Mouse (Mus musculus) cerebellum, adult 2 months (tissue): Measurements from ENCODE around the gene Slc9a3r2. TPM values are rescaled to one million over a fixed set of nuclear protein-coding genes. Genes with fewer than 3 reads are reported as not detected.

Source experiments
- DNase-seq, 2 experiments: peaks; one replicate each; pipeline ENCODE4 v3.0.0; 2021
- H3K27ac ChIP-seq: fragments of 200-500 bp; 2 replicates; pipeline ENCODE4 v1.5.1; 2012; ENCODE audit warnings: low read length, control low read depth, inconsistent platforms; ENCODE audit not compliant: insufficient read depth
- H3K27me3 ChIP-seq: fragments of 200-500 bp; 2 replicates; pipeline ENCODE4 v1.6.1; 2012; ENCODE audit warnings: inconsistent platforms, mild to moderate bottlenecking, low read length, moderate library complexity; ENCODE audit not compliant: control insufficient read depth, insufficient read depth
- H3K4me1 ChIP-seq: fragments of 200-500 bp; 2 replicates; pipeline ENCODE4 v1.6.1; 2011; ENCODE audit warnings: low read length; ENCODE audit not compliant: control insufficient read depth, insufficient read depth
- H3K4me3 ChIP-seq: fragments of 200-500 bp; replicated peaks from 2 replicates; pipeline ENCODE3; 2011; ENCODE audit warnings: mild to moderate bottlenecking, low read depth, low read length, control low read depth; ENCODE audit not compliant: insufficient read depth
- CTCF ChIP-seq: fragments of 200-500 bp; IDR thresholded peaks from 2 replicates; pipeline ENCODE4 v1.5.1; 2011; ENCODE audit warnings: low read depth, mild to moderate bottlenecking, control low read depth, low read length, moderate library complexity, borderline replicate concordance; ENCODE audit not compliant: insufficient read depth
- POLR2A ChIP-seq: fragments of 200-500 bp; IDR thresholded peaks from 2 replicates; pipeline ENCODE4 v1.6.1; 2011; ENCODE audit warnings: low read length, control low read depth, borderline replicate concordance; ENCODE audit not compliant: insufficient read depth
- WGBS: fragments of 180-500 bp; shearing (Covaris S2); methylation state at CpG from one replicate; pipeline ENCODE4 v1.1.7; 2018; 5-methylcytosine and 5-hydroxymethylcytosine counted together
- polyA plus RNA-seq: library from polyadenylated mRNA; depleted of rRNA; stranded (reverse); fragments of >200 nt; gene quantifications from 2 replicates; pipeline ENCODE4 v1.2.3, GENCODE M21; 2012

The Slc9a3r2 gene
- polyA plus RNA-seq, 1 experiment: 140 TPM

DNA sequence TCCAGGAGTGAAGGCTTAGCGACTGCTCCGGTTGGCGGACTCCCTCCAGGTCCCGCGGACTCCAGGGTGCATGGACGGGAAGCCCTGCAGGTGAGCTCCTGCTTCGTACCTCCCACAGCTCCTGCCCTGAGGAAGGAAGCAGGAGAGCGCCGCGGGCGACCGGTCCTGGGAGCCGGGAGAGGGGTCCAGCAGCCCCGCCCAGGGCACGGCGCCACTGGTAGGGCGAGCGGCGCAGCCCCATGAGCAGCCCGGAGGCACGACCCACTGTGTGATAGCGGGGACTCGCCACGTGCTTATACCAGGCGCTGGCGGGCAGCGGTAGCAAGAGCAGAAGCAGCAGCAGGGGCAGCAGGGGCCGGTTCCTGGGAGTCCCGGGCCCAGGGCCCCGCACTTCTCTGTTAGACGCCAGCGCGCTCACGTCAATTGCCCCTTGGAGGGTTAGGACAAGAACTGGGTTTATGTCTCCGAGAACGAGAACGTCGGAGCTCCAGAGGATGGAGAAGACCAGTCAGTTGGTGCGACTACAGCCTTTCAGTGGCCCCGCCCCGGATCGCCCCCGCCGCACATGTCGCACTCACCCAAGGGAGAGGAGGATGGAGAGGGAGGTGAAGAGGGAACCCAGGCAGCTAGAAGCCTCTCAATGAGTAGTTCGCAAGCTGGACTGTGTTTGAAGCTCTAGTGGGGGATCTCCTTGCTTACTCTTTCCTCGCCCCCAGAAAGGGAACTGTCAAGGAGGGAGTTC is 8.1 kb upstream of the Slc9a3r2 start, which contains the start of gene Npw:
Npw (minus strand) TSS at position 441 of the 742 bp plus-strand sequence.
- WGBS: 5% methylated on average over 47 of the region's 47 CpGs
- TF ChIP-seq POLR2A (no peak), CTCF (no peak)
- H3K27me3 ChIP-seq: no peaks in the 10 kb centered on the region; the same call in 1 of the 2 replicates
- no peaks in the 10 kb centered on the region for H3K4me1 ChIP-seq
- no peak within 1 kb of the TSS for H3K27ac ChIP-seq
- H3K4me3 ChIP-seq: no peak within 1 kb of the TSS
- no peak for DNase-seq

DNA sequence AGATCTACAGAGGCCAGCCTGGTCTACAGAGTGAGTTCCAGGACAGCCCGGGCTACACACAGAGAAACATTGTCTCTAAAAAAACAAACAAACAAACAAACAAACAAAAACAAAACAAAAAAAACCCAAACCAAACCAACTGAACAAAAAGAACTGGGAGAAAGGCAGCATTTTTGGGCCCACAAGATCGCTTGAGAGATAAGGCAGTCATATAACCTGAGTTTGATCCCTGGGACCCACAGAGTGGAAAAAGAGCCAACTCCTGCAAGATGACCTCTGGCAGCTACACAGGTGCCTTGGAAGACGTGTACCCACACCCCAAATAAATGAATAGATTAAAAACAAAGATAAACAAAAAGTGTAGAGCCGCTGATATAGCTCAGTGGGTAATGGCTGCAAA is 4.8 kb upstream of the Slc9a3r2 start:
- TF ChIP-seq POLR2A: no peak
- no peak for TF ChIP-seq CTCF
- DNase-seq: no peak
- 87% methylated on average over 4 of the region's 4 CpGs for WGBS
- Histone ChIP-seq H3K4me1 (peaks cover 5% of the 10 kb centered on the region; the same call in 1 of the 2 replicates), H3K27me3 (no peaks in the 10 kb centered on the region; the same call in 1 of the 2 replicates), H3K4me3 (no peak overlapping the region), H3K27ac (no peak overlapping the region)

DNA sequence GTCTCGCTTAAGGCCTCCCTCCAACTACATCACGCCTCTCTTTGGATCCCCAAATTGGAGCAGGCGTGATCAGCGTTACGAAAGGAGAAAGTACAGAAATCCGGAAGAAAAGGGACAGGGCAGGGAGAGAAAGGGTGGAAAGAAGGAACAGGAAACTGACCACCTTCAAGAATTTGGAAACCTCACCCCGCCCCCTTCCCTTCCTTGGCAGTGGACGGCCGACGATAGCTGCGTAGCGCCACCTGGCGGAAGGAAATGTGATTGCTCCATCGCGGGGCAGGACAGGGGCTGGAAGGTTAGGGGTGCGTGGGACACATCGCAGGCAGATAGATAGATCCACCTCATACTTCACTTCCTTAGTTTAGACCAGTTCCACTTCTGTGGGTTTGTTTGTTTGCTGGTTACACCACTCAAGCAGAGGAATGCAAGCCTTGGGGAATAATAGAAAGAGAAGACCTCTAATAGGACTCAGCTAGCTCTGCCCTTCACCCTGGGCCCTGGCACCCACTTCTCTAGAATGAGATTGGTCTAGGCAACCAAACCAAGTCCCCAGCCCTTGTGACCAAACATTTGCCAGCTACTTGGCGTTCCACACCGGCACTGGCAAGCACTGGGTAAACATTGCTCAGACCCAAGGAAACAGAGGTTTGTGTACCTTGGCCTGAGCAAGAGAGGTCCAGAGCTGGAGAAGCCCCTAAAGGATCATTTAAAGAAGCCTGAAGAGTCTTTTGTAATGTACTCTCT is 4.0 kb upstream of the Slc9a3r2 start:
- Histone ChIP-seq H3K4me1 (peaks cover 5% of the 10 kb centered on the region; the same call in 1 of the 2 replicates), H3K27me3 (no peaks in the 10 kb centered on the region; the same call in 1 of the 2 replicates), H3K4me3 (peak overlapping the region; percentile 11), H3K27ac (no peak overlapping the region)
- WGBS: 5% methylated on average over 19 of the region's 19 CpGs
- TF ChIP-seq POLR2A (no peak), CTCF (peak; percentile 95)
- peak; percentile 68 to 79 for DNase-seq

DNA sequence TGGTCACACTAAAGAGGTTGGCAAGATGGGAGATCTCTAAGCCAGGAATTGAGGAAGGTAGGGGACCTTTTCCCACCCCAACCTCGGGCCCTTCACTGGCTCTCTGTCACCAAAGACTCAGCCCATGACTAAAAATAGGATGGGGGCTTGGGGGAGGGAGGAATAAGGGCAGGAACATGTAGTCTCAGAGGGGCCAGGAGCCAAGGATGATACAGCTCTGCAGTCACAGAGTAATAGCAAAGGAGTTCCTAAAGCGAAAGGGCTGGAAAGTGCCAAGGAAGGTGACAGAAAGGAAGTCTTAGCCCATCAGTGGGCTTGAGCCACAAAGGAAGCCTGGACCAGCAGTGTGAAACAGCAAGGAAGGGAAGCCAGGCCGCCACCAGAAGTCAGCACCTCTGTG is 1.7 kb upstream of the Slc9a3r2 start:
- no peak for TF ChIP-seq CTCF
- no peak for TF ChIP-seq POLR2A
- no peak overlapping the region for H3K4me3 ChIP-seq
- peaks cover 14% of the 10 kb centered on the region for H3K4me1 ChIP-seq
- H3K27me3 ChIP-seq: no peaks in the 10 kb centered on the region
- no peak overlapping the region for H3K27ac ChIP-seq
- 65% methylated on average over 3 of the region's 3 CpGs for WGBS
- DNase-seq: no peak

DNA sequence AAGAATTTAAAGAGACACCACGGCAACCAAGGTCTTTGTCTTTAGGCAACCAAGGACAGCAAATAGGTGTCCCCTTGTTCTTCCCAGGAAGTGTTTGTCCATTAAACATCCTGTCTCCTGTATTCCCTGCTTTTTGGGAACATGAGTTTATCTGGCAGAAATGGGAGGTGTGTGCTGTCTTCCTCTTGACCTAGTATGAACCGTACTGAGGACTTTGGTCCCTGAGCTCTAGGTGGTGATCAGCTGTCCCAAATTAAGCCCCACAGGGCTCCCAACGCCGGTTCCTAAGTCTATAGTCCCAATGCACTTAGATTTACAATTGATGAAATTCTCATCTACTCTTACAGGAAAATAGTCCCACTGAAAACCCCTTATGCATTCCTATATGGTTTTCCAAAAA is 639 bp upstream of the Slc9a3r2 start:
- WGBS: 53% methylated on average over 4 of the region's 4 CpGs
- Histone ChIP-seq H3K27me3 (no peaks in the 10 kb centered on the region), H3K4me3 (peak overlapping the region; percentile 70), H3K27ac (peak overlapping the region; percentile 79), H3K4me1 (peaks cover 15% of the 10 kb centered on the region)
- no peak for TF ChIP-seq POLR2A
- no peak for TF ChIP-seq CTCF
- no peak for DNase-seq

DNA sequence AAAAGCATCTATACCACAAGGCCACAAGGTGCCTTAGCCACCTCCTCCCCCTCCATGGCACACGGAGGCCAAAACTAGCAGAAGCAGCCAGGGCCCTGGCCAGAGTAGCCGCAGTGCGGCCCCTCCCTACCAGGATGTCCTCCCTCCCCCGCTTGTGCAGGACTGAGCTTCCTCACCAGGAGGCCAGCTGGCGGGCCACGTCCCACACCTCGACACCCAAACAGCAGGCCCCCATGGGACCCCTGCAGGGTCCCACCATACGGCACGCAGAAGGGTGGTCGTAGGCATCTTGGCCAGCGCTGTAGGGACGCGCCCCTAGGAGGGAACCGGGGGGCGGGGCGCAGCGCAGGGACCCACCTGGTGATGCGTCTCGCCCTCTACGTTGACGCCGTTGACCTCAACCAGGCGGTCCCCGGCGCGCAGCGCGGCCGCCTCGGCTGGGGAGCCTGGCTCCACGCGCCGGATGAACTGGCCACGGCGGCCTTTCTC is 502 bp downstream of the Slc9a3r2 start:
- no peaks in the 10 kb centered on the region for H3K27me3 ChIP-seq
- peak; percentile 80 for DNase-seq
- H3K4me1 ChIP-seq: peaks cover 22% of the 10 kb centered on the region
- under 1% methylated on average over 35 of the region's 35 CpGs for WGBS
- H3K4me3 ChIP-seq: peak overlapping the region; percentile 70
- no peak for TF ChIP-seq POLR2A
- TF ChIP-seq CTCF: no peak
- H3K27ac ChIP-seq: peak overlapping the region; percentile 98

DNA sequence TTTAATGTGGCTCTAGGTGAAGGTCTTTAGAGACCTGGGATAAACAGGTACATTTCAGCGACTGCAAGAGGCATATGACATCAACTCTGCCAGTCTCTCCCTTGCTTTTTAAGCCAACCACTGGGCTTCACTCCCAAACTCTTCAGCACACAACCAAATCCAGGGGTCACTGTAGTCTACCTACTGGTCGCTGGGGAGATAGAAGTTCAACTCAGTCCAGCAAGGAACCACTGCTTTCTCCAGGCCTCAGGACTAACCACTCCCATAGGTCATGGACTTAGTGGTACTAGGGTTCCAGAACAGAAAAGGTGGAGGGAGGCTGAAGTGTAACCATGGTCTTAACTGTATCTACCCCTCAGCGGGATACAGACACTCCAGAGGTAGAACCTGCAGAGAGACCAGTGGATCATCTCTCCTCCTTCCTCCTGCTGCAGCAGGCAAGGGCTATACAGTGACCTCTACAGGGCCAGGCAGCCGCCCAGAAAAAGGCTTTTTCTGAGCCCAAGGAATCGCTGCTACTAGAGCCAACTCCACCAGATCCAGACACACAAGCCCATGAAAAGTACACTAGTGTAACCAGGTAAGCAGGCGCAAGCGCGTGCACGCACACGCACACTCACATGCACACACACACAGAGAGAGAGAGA is 1.3 kb downstream of the Slc9a3r2 start:
- Histone ChIP-seq H3K4me1 (peaks cover 27% of the 10 kb centered on the region), H3K4me3 (peak overlapping the region; percentile 70), H3K27me3 (no peaks in the 10 kb centered on the region), H3K27ac (peak overlapping the region; percentile 98)
- peak; percentile 67 for DNase-seq
- 30% methylated on average over 10 of the region's 10 CpGs for WGBS
- no peak for TF ChIP-seq POLR2A
- TF ChIP-seq CTCF: no peak
